Mouse (Mus musculus) duodenum, adult 2 months (tissue): ENCODE data around the gene Slc27a3. TPM values are rescaled to one million over a fixed set of nuclear protein-coding genes. Genes with fewer than 3 reads are reported as not detected.

ENCODE experiments used
- polyA plus RNA-seq: library from polyadenylated mRNA; depleted of rRNA; stranded (reverse); fragments of >200 nt; gene quantifications from 2 replicates; pipeline ENCODE4 v1.2.3, GENCODE M21; 2012; ENCODE audit warnings: low replicate concordance; rRNA removed

Gene Slc27a3
- 6.6 and 6.7 TPM in 2 replicates for polyA plus RNA-seq

GRCm38 (mm10) chr3:90389511-90390490 is at the start of gene Slc27a3:
TSS of gene Slc27a3 (minus strand) at chr3:90389938.

GRCm38 (mm10) chr3:90433381-90434020 is 43.8 kb upstream of the Slc27a3 start, which contains the start of gene Ints3:
TSS of gene Ints3 (minus strand) at chr3:90433622.

Other genes starting within 250 kb of the Slc27a3 start
- 256 and 423 TPM in 2 replicates for gene Rps27, start 176.3 kb downstream of the Slc27a3 start, polyA plus RNA-seq
- gene Rab13, start 176.2 kb downstream of the Slc27a3 start, polyA plus RNA-seq: 1.9 and 4.0 TPM in 2 replicates
- 115 and 123 TPM in 2 replicates for gene Jtb, start 158.3 kb downstream of the Slc27a3 start, polyA plus RNA-seq
- 5.7 and 27.1 TPM in 2 replicates for gene Creb3l4, start 146.4 kb downstream of the Slc27a3 start, polyA plus RNA-seq
- gene Slc39a1, start 141.8 kb downstream of the Slc27a3 start, polyA plus RNA-seq: 46.9 and 72.6 TPM in 2 replicates
- gene Crtc2, start 135.8 kb downstream of the Slc27a3 start, polyA plus RNA-seq: 36.0 and 45.7 TPM in 2 replicates
- gene Dennd4b, start 124.8 kb downstream of the Slc27a3 start, polyA plus RNA-seq: 7.0 and 7.6 TPM in 2 replicates
- 5.0 and 7.0 TPM in 2 replicates for gene Gatad2b, start 96.8 kb downstream of the Slc27a3 start, polyA plus RNA-seq
- gene Ints3, start 43.7 kb upstream of the Slc27a3 start, polyA plus RNA-seq: 12.2 and 14.4 TPM in 2 replicates
- gene Npr1, start 75.9 kb upstream of the Slc27a3 start, polyA plus RNA-seq: 4.3 and 4.9 TPM in 2 replicates
- gene Ilf2, start 86.2 kb upstream of the Slc27a3 start, polyA plus RNA-seq: 4.3 and 4.6 TPM in 2 replicates
- 5.9 and 7.9 TPM in 2 replicates for gene Snapin, start 101.1 kb upstream of the Slc27a3 start, polyA plus RNA-seq
- gene Chtop, start 119.6 kb upstream of the Slc27a3 start, polyA plus RNA-seq: 21.1 and 21.8 TPM in 2 replicates
- gene S100a1, start 124.5 kb upstream of the Slc27a3 start, polyA plus RNA-seq: 27.6 and 88.3 TPM in 2 replicates
- 9.9 and 13.7 TPM in 2 replicates for gene S100a13, start 124.5 kb upstream of the Slc27a3 start, polyA plus RNA-seq
- gene S100a14, start 136.9 kb upstream of the Slc27a3 start, polyA plus RNA-seq: 0.68 and 2.8 TPM in 2 replicates
- 57.6 and 80.1 TPM in 2 replicates for gene S100a16, start 147.3 kb upstream of the Slc27a3 start, polyA plus RNA-seq
- gene S100a3, start 170.6 kb upstream of the Slc27a3 start, polyA plus RNA-seq: 0.39 TPM in 1 of 2 replicates, not detected in the other
- not detected in 2 replicates for gene S100a2, start 200.3 kb upstream of the Slc27a3 start, polyA plus RNA-seq
- gene Gm42674, start 212.0 kb upstream of the Slc27a3 start, polyA plus RNA-seq: not detected in 2 replicates
- 0.39 and 0.67 TPM in 2 replicates for gene S100a4, start 213.8 kb upstream of the Slc27a3 start, polyA plus RNA-seq
- gene S100a5, start 218.6 kb upstream of the Slc27a3 start, polyA plus RNA-seq: 0.53 TPM in 1 of 2 replicates, not detected in the other
- gene S100a6, start 222.9 kb upstream of the Slc27a3 start, polyA plus RNA-seq: 103 and 214 TPM in 2 replicates